Mouse (Mus musculus): ENCODE results near the gene Chrm3. TPM values are rescaled to one million over a fixed set of nuclear protein-coding genes. Genes with fewer than 3 reads are reported as not detected.

Chrm3 gene
- polyA plus RNA-seq, 1 experiment: not detected

- Histone ChIP-seq H3K27me3 (replicated peaks) (no peaks in the 10 kb centered on the region), H3K9me3 (no peaks in the 10 kb centered on the region), H3K4me1 (peaks cover 4% of the 10 kb centered on the region; the same call in 1 of the 2 replicates), H3K36me3 (replicated peaks; ENCODE audit: low read length) (no peaks in the 10 kb centered on the region), H3K4me3 (replicated peaks) (no peak overlapping the region)
- TF ChIP-seq FLI1 (IDR thresholded peaks at IDR 0.05; ENCODE audit: low read length) (no peak), GATA1 (IDR thresholded peaks at IDR 0.05; ENCODE audit: borderline replicate concordance, low read length) (no peak)
These were observed 120.8 kb downstream of the Chrm3 start for GRCm38 (mm10) chr13:10239825-10240224.

DNA sequence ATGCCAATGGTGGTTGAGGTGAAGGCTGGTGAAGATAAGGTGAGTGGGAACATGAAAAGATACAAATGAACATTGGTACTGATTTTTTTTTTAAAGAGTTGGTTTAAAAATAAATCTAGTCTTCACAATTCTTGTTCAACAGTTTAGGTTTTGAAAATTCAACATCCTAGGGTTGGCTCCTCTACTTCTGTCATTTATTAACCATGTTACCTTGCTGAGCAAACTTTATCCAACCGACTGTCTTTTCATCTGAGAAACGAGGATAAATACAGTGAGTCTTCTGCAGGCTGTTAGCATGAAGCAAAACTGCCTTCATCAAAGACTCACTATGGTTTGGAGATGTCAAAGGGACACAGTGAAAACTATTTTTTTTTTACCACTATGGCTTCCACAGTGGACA, 123.0 kb downstream of the Chrm3 start:
- Histone ChIP-seq H3K9me3 (no peaks in the 10 kb centered on the region), H3K36me3 (replicated peaks; ENCODE audit: low read length) (no peaks in the 10 kb centered on the region), H3K27me3 (replicated peaks) (no peaks in the 10 kb centered on the region), H3K4me1 (no peaks in the 10 kb centered on the region), H3K4me3 (replicated peaks) (no peak overlapping the region)
- TF ChIP-seq GATA1 (IDR thresholded peaks at IDR 0.05; ENCODE audit: borderline replicate concordance, low read length) (no peak), FLI1 (IDR thresholded peaks at IDR 0.05; ENCODE audit: low read length) (no peak)

DNA sequence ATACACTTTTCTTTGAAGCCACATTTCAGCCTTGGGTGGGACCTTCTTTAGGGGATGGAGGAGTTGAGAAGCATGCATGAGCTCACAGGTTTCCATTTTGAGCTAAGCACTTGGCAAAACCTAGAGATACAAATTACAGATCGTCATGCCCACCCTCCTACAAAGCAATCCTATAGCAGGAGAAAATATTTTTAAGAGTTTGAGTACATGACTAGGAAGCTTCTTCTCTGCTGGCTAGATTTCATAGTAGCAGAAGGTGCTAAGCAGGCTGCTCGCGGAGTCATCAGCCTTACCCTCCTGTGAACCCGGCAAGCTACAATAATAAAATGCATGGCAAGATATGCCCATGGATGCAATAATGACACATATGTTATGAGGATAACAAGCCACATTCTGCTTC, 124.4 kb downstream of the Chrm3 start:
- Histone ChIP-seq H3K36me3 (replicated peaks; ENCODE audit: low read length) (no peaks in the 10 kb centered on the region), H3K4me3 (replicated peaks) (no peak overlapping the region), H3K9me3 (no peaks in the 10 kb centered on the region), H3K27me3 (replicated peaks) (no peaks in the 10 kb centered on the region), H3K4me1 (no peaks in the 10 kb centered on the region)
- TF ChIP-seq FLI1 (IDR thresholded peaks at IDR 0.05; ENCODE audit: low read length): no peak
- TF ChIP-seq GATA1 (IDR thresholded peaks at IDR 0.05; ENCODE audit: borderline replicate concordance, low read length): no peak

DNA sequence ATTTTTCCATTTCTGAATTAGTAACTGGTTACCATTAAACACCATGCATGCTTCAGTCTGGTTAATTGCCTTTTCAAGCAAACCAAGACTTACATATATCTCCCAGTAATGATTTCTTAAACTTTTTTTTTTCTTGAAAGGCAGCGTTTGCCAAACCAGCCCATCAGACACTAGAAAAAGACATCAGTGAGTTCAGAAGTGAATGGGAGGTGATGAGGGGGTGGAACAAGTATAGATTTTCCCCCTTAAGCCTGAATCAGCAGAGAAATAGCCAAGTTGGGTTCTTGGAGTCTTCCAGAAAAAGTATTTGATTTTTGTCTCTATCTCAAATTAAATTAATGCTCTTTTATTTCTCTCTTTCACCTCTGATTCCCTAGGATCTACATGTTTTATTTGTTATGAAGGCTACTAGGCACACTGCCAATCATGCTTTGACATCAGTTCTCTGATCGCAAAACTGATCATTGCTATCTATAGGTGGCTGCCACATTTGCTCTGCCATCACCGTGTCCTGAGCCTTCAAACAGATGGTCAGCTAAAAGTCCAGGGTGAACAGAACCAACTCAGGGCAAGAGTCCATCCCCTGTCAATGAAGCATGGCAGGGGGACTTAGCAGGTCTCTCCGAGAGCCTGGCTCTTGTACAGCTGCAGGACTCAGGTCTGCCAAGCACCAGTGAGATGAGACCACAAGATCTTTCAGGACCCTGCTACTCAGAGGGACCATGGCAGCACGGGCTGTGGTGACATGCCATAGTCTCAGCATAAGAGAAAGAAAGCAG, 125.1 kb downstream of the Chrm3 start:
- no peaks in the 10 kb centered on the region for H3K4me1 ChIP-seq
- no peaks in the 10 kb centered on the region for H3K27me3 ChIP-seq (replicated peaks)
- no peak overlapping the region for H3K4me3 ChIP-seq (replicated peaks)
- no peaks in the 10 kb centered on the region for H3K9me3 ChIP-seq
- no peaks in the 10 kb centered on the region for H3K36me3 ChIP-seq (replicated peaks; ENCODE audit: low read length)
- TF ChIP-seq FLI1 (IDR thresholded peaks at IDR 0.05; ENCODE audit: low read length) (no peak), GATA1 (IDR thresholded peaks at IDR 0.05; ENCODE audit: borderline replicate concordance, low read length) (no peak)

- Histone ChIP-seq H3K9me3 (no peaks in the 10 kb centered on the region), H3K27me3 (replicated peaks) (no peaks in the 10 kb centered on the region), H3K4me3 (replicated peaks) (no peak overlapping the region), H3K36me3 (replicated peaks; ENCODE audit: low read length) (no peaks in the 10 kb centered on the region), H3K4me1 (peaks cover 7% of the 10 kb centered on the region; the same call in 1 of the 2 replicates)
- TF ChIP-seq FLI1 (IDR thresholded peaks at IDR 0.05; ENCODE audit: low read length) (no peak), GATA1 (IDR thresholded peaks at IDR 0.05; ENCODE audit: borderline replicate concordance, low read length) (no peak)
These were observed 140.2 kb downstream of the Chrm3 start for GRCm38 (mm10) chr13:10220403-10220802.

GRCm38 (mm10) chr13:10212112-10212511, 148.5 kb downstream of the Chrm3 start:
- TF ChIP-seq GATA1 (IDR thresholded peaks at IDR 0.05; ENCODE audit: borderline replicate concordance, low read length): no peak
- no peak for TF ChIP-seq FLI1 (IDR thresholded peaks at IDR 0.05; ENCODE audit: low read length)
- Histone ChIP-seq H3K9me3 (no peaks in the 10 kb centered on the region), H3K4me1 (no peaks in the 10 kb centered on the region), H3K27me3 (replicated peaks) (no peaks in the 10 kb centered on the region), H3K4me3 (replicated peaks) (no peak overlapping the region), H3K36me3 (replicated peaks; ENCODE audit: low read length) (no peaks in the 10 kb centered on the region)

DNA sequence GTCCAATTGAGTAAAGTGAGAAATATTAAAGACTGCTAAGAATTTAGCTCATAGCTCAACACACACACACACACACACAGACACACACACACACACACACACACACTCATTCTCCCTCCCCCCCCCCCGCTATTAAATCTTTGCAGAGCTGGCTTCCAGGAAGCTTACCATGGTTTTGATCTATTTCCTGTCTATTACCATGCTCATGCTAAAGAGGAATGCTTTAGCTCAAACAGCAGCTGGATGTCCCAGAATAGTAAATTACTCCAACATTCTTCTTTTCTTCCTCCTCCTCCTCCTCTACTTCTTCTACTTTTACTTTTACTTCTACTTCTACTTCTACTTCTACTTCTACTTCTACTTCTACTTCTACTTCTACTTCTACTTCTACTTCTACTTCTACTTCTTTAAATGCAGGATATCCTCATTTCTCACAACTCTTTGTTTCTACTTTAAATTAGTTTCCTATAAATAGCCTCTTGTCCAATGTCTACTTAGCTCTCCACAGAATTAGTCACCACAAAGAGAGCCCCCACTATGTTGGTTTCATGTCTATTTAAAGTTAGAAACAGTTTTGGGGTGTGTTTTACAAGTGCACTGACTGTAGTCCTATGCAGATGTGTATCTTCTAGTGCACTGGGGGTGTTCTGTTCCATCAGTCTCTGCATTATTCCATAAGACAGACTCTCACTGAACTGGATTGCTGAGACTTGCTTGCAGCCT, 150.0 kb downstream of the Chrm3 start:
- H3K9me3 ChIP-seq: no peaks in the 10 kb centered on the region
- no peaks in the 10 kb centered on the region for H3K36me3 ChIP-seq (replicated peaks; ENCODE audit: low read length)
- no peak overlapping the region for H3K4me3 ChIP-seq (replicated peaks)
- H3K27me3 ChIP-seq (replicated peaks): no peaks in the 10 kb centered on the region
- no peak for TF ChIP-seq FLI1 (IDR thresholded peaks at IDR 0.05; ENCODE audit: low read length)
- no peak for TF ChIP-seq GATA1 (IDR thresholded peaks at IDR 0.05; ENCODE audit: borderline replicate concordance, low read length)
- no peaks in the 10 kb centered on the region for H3K4me1 ChIP-seq

- no peaks in the 10 kb centered on the region for H3K9me3 ChIP-seq
- TF ChIP-seq GATA1 (IDR thresholded peaks at IDR 0.05; ENCODE audit: borderline replicate concordance, low read length) (no peak), FLI1 (IDR thresholded peaks at IDR 0.05; ENCODE audit: low read length) (no peak)
- H3K36me3 ChIP-seq (replicated peaks; ENCODE audit: low read length): no peaks in the 10 kb centered on the region
- no peaks in the 10 kb centered on the region for H3K4me1 ChIP-seq
- no peaks in the 10 kb centered on the region for H3K27me3 ChIP-seq (replicated peaks)
- no peak overlapping the region for H3K4me3 ChIP-seq (replicated peaks)
These were observed 161.3 kb downstream of the Chrm3 start for GRCm38 (mm10) chr13:10199206-10199956.

DNA sequence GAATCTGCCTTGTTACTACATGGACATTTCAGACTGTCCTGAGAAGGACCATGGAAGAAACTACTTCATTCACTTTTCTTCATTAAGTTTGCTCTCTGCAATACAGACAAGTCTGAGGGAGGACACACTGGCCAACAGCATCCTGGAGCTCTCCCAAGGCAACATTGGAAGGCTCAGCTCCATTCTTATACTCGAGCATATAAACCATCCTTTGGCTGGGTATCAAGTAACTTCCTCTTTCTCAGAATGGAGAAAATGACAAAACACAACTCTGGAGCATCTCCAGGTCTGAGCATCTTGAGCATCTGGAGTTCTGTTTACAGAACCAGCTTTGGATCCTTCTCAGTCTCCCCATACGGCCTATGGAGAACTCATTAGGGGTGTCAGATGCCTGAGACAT, 170.8 kb downstream of the Chrm3 start:
- Histone ChIP-seq H3K4me3 (replicated peaks) (no peak overlapping the region), H3K36me3 (replicated peaks; ENCODE audit: low read length) (no peaks in the 10 kb centered on the region), H3K9me3 (no peaks in the 10 kb centered on the region), H3K4me1 (no peaks in the 10 kb centered on the region), H3K27me3 (replicated peaks) (no peaks in the 10 kb centered on the region)
- TF ChIP-seq GATA1 (IDR thresholded peaks at IDR 0.05; ENCODE audit: borderline replicate concordance, low read length): no peak
- no peak for TF ChIP-seq FLI1 (IDR thresholded peaks at IDR 0.05; ENCODE audit: low read length)
